Mouse (Mus musculus) kidney, adult 2 months (tissue): ENCODE results near the gene Klhdc10.

Experiments used
- CTCF ChIP-seq: fragments of 200-500 bp; conservative IDR thresholded peaks from 2 replicates; pipeline ENCODE4 v1.5.1; 2011; ENCODE audit warnings: low read depth, mild to moderate bottlenecking, control low read depth, low read length, moderate library complexity, mixed read lengths; ENCODE audit not compliant: insufficient read depth, insufficient read length
- POLR2A ChIP-seq: fragments of 200-500 bp; IDR thresholded peaks from one replicate; pipeline ENCODE4 v1.6.1; 2011; ENCODE audit warnings: low read depth, low read length, control low read depth

- TF ChIP-seq CTCF = no peak
- TF ChIP-seq POLR2A = no peak
These were observed 97.4 kb downstream of the Klhdc10 start for GRCm38 (mm10) chr6:30499049-30499448.
